Mouse (Mus musculus): ENCODE measurements around the gene Gm10320.

DNA sequence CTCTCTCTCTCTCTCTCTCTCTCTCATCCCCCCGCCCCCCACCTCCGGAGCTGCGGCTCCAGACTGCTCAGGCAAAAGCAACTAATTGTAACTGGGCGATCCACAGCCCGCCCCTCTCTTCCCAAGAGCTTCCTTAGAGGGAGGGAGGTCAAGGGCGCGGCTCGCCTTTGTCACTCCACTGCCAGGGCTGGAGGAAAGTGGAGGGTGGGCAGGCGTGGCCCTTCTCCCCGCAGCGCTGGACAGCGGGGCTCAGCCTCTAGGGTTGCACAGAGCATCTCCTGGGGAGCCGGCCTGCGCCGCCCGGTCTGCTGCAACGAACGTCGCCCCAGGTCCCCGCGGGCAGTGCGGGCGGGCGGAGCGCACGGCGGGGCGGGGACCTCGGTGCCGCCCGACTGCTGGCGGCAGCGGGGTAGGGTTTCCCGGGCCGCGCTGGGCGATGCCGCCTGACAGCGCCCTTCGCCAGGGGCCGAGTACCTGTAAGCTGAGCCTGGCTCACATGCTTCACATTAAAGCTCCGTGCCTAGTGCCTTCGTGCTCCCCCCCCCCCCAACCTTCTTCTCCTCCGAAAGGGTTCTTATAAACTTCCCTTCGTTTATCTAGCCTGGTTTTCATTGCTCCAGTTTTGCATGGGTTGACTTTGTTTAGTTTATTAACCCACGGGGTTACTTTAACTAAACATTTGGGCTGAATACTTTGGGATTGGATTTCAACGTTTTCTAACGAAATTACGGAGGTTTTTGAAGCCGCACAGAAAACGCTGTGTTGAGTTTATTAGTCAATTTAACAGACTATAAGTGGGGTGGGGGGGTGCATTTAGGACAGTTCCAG, 13.1 kb upstream of the Gm10320 start:
- TF ChIP-seq CTCF (IDR thresholded peaks at IDR 0.05; ENCODE audit: low read depth, low read length) (no peak), TAL1 (conservative IDR thresholded peaks at IDR 0.05; ENCODE audit: low read depth, low read length) (no peak), GATA1 (IDR thresholded peaks at IDR 0.05; ENCODE audit: borderline replicate concordance, low read length) (no peak), POLR2AphosphoS5 (IDR thresholded peaks at IDR 0.05; ENCODE audit: insufficient replicate concordance, low read depth, low read length) (no peak), GATA2 (IDR thresholded peaks at IDR 0.05; ENCODE audit: borderline replicate concordance, low read depth, low read length) (no peak)
